Mouse (Mus musculus) left cerebral cortex, adult 2 months (tissue): Measurements from ENCODE around the gene Nfic. TPM values are rescaled to one million over a fixed set of nuclear protein-coding genes. Genes with fewer than 3 reads are reported as not detected.
A peak's percentile ranks its signal among the peaks of the same experiment; 100 is the strongest.

Experiments used
- DNase-seq, 2 experiments: peaks; one replicate each; pipeline ENCODE4 v3.0.0; 2021 to 2022; ENCODE audit warnings: low spot score in 2 of 2, mixed read lengths in 1 of 2; ENCODE audit errors: extremely low spot score in 1 of 2
- H3K27ac ChIP-seq: fragments of 200-600 bp; 2 replicates; pipeline ENCODE4 v1.8.1; 2022
- H3K4me3 ChIP-seq: fragments of 200-600 bp; 2 replicates; pipeline ENCODE4 v1.8.1; 2022
- CTCF ChIP-seq: fragments of 200-600 bp; IDR thresholded peaks from 2 replicates; pipeline ENCODE4 v1.8.1; 2022; ENCODE audit warnings: antibody characterized with exemption, mild to moderate bottlenecking, moderate library complexity
- intact Hi-C: fragments of 180-260 bp; cut with DNase I; formaldehyde crosslinking; loops from one replicate; pipeline ENCODE4 v1.15.1; 2025
- total RNA-seq, 2 experiments: library from RNA; stranded (reverse); gene quantifications; 2 replicates each; pipeline ENCODE4 v1.2.3; 2021

The Nfic gene
- total RNA-seq, 2 experiments from 2014 or later, result 93.4 to 94.9 TPM

- intact Hi-C loops, result no loop called here
- H3K4me3 ChIP-seq, result no peak overlapping the region
- DNase-seq, result no peak
- no peak for TF ChIP-seq CTCF
- H3K27ac ChIP-seq, result no peak overlapping the region; the same call in 1 of the 2 replicates
Measured at GRCm38 (mm10) chr10:81404720-81405119, 50.7 kb downstream of the Nfic start.

GRCm38 (mm10) chr10:81404082-81404481 is 51.4 kb downstream of the Nfic start:
- TF ChIP-seq CTCF, result no peak
- intact Hi-C loops, result no loop called here
- Histone ChIP-seq H3K4me3 (no peak overlapping the region), H3K27ac (no peak overlapping the region)
- no peak for DNase-seq

- H3K4me3 ChIP-seq, result no peak overlapping the region
- peak overlapping the region; percentile 85; the same call in 1 of the 2 replicates for H3K27ac ChIP-seq
- no peak for TF ChIP-seq CTCF
- no peak for DNase-seq
- intact Hi-C loops, result no loop called here
Measured at GRCm38 (mm10) chr10:81403511-81403910, 51.9 kb downstream of the Nfic start.

GRCm38 (mm10) chr10:81402227-81402765 is 53.1 kb downstream of the Nfic start:
- Histone ChIP-seq H3K4me3 (no peak overlapping the region), H3K27ac (peak overlapping the region; percentile 85)
- intact Hi-C loops, result no loop called here
- no peak for TF ChIP-seq CTCF
- DNase-seq, result no peak

GRCm38 (mm10) chr10:81401521-81402226 is 53.8 kb downstream of the Nfic start:
- peak in 1 of 2 experiments; percentile 52 for DNase-seq
- H3K4me3 ChIP-seq, result no peak overlapping the region
- intact Hi-C loops, result no loop called here
- TF ChIP-seq CTCF, result peak; percentile 7; the same call in 1 of the 2 replicates
- peak overlapping the region; percentile 85 for H3K27ac ChIP-seq

GRCm38 (mm10) chr10:81401205-81401520 is 54.3 kb downstream of the Nfic start:
- intact Hi-C loops, result no loop called here
- Histone ChIP-seq H3K27ac (peak overlapping the region; percentile 85), H3K4me3 (no peak overlapping the region)
- no peak for DNase-seq
- TF ChIP-seq CTCF, result no peak

- intact Hi-C loops, result no loop called here
- Histone ChIP-seq H3K4me3 (peak overlapping the region; percentile 31), H3K27ac (peak overlapping the region; percentile 85)
- no peak for TF ChIP-seq CTCF
- no peak for DNase-seq
Measured at GRCm38 (mm10) chr10:81400371-81401204, 54.8 kb downstream of the Nfic start.

- Histone ChIP-seq H3K4me3 (no peak overlapping the region; the same call in 1 of the 2 replicates), H3K27ac (no peak overlapping the region)
- TF ChIP-seq CTCF, result no peak
- no peak for DNase-seq
- intact Hi-C loops, result no loop called here
Measured at GRCm38 (mm10) chr10:81399798-81400308, 55.6 kb downstream of the Nfic start.

- H3K27ac ChIP-seq, result no peak overlapping the region
- intact Hi-C loops, result no loop called here
- H3K4me3 ChIP-seq, result no peak overlapping the region
- DNase-seq, result no peak
- TF ChIP-seq CTCF, result no peak
Measured at GRCm38 (mm10) chr10:81399296-81399695, 56.1 kb downstream of the Nfic start.

- no peak overlapping the region for H3K4me3 ChIP-seq
- TF ChIP-seq CTCF, result no peak
- H3K27ac ChIP-seq, result no peak overlapping the region
- no peak for DNase-seq
- intact Hi-C loops, result no loop called here
Measured at GRCm38 (mm10) chr10:81396749-81397148, 58.7 kb downstream of the Nfic start.

- intact Hi-C loops, result loop anchor here (1.0 kb wide), 1 partner anchor 54 kb away; no protein-coding TSS in a partner anchor
- Histone ChIP-seq H3K4me3 (no peak overlapping the region), H3K27ac (no peak overlapping the region)
- no peak for DNase-seq
- no peak for TF ChIP-seq CTCF
Measured at GRCm38 (mm10) chr10:81395865-81396264, 59.6 kb downstream of the Nfic start.

GRCm38 (mm10) chr10:81395127-81395526 is 60.3 kb downstream of the Nfic start:
- DNase-seq, result peak; percentile 58 to 63
- Histone ChIP-seq H3K4me3 (no peak overlapping the region), H3K27ac (no peak overlapping the region)
- intact Hi-C loops, result loop anchor here (1.0 kb wide), 1 partner anchor 55 kb away; no protein-coding TSS in a partner anchor
- peak; percentile 96 for TF ChIP-seq CTCF
